Mouse (Mus musculus) testis, adult 2 months (tissue): ENCODE data around the gene Lrit3.

Experiments used
- CTCF ChIP-seq: fragments of 200-500 bp; IDR thresholded peaks from 2 replicates; pipeline ENCODE4 v1.5.1; 2012; ENCODE audit warnings: low read depth, mild to moderate bottlenecking, inconsistent platforms, low read length, moderate library complexity; ENCODE audit not compliant: control insufficient read depth, insufficient read depth, insufficient replicate concordance
- POLR2A ChIP-seq: fragments of 200-500 bp; IDR thresholded peaks from 2 replicates; pipeline ENCODE4 v1.6.1; 2012; ENCODE audit warnings: low read depth, mild to moderate bottlenecking, inconsistent platforms, low read length, moderate library complexity; ENCODE audit not compliant: control insufficient read depth

- no peak for TF ChIP-seq CTCF
- no peak for TF ChIP-seq POLR2A
These were observed 42.0 kb upstream of the Lrit3 start for GRCm38 (mm10) chr3:129845868-129846267.
